Mouse (Mus musculus) hindbrain, postnatal 0 days (tissue): ENCODE measurements around the gene Gm20388. TPM values are rescaled to one million over a fixed set of nuclear protein-coding genes. Genes with fewer than 3 reads are reported as not detected.

Experiments used
- ATAC-seq: fragments of 200-750 bp; cut with Nextera tagmentation; 2 replicates; pipeline ENCODE4 v1.8.0; 2017; ENCODE audit warnings: mild to moderate bottlenecking, moderate TSS enrichment, moderate library complexity
- DNase-seq: peaks from one replicate; pipeline ENCODE4 v3.0.0-alpha.2; 2015; ENCODE audit warnings: low spot score
- H3K27ac ChIP-seq: fragments of 300-500 bp; sonication (generic); 2 replicates; pipeline ENCODE4 v1.5.1; 2014; ENCODE audit warnings: mild to moderate bottlenecking
- H3K27me3 ChIP-seq: fragments of 300-500 bp; sonication (generic); 2 replicates; pipeline ENCODE4 v1.6.1; 2014; ENCODE audit warnings: low read length, mixed read lengths; ENCODE audit not compliant: insufficient read depth
- H3K36me3 ChIP-seq: fragments of 300-500 bp; sonication (generic); 2 replicates; pipeline ENCODE4 v1.6.1; 2014; ENCODE audit warnings: low read length, mixed read lengths; ENCODE audit not compliant: insufficient read depth
- H3K4me1 ChIP-seq: fragments of 300-500 bp; sonication (generic); 2 replicates; pipeline ENCODE4 v1.6.1; 2014; ENCODE audit warnings: antibody characterized with exemption, low read length, mixed read lengths; ENCODE audit not compliant: insufficient read depth
- H3K4me2 ChIP-seq: fragments of 300-500 bp; sonication (generic); 2 replicates; pipeline ENCODE4 v1.6.1; 2014; ENCODE audit warnings: low read depth, mild to moderate bottlenecking, low read length, moderate library complexity, mixed read lengths
- H3K4me3 ChIP-seq: fragments of 300-500 bp; sonication (generic); 2 replicates; pipeline ENCODE4 v1.5.1; 2014; ENCODE audit warnings: low read length
- H3K9ac ChIP-seq: fragments of 300-500 bp; sonication (generic); replicated peaks from 2 replicates; pipeline ENCODE4 v1.6.1; 2014; ENCODE audit warnings: mild to moderate bottlenecking, low read length, moderate library complexity, mixed read lengths
- H3K9me3 ChIP-seq: fragments of 300-500 bp; sonication (generic); 2 replicates; pipeline ENCODE4 v1.6.1; 2016; ENCODE audit warnings: low read length, mixed read lengths
- CTCF ChIP-seq: IDR thresholded peaks from 2 replicates; pipeline ENCODE4 v1.5.1; 2016; ENCODE audit warnings: antibody characterized with exemption, control low read depth, low read depth
- WGBS: fragments of 180-500 bp; shearing (Covaris S2); extraction: QIAGEN DNeasy Blood & Tissue Kit; methylation state at CpG from one replicate; pipeline ENCODE4 v1.1.7; 2014; 5-methylcytosine and 5-hydroxymethylcytosine counted together
- polyA plus RNA-seq: library from polyadenylated mRNA; unstranded; fragments of >200 nt; fragmentation: Nextera tagmentation; extraction: Ambion mirVana; gene quantifications from 2 replicates; pipeline ENCODE4 v1.2.1, GENCODE M21; 2015
- total RNA-seq: library from RNA; depleted of rRNA; stranded (reverse); fragments of >200 nt; gene quantifications from 2 replicates; pipeline ENCODE4 v1.2.3, GENCODE M21; 2014

Gene Gm20388
- total and polyA plus RNA-seq, 2 experiments from 2014 or later, result 71.3 TPM; not detected in 1

DNA sequence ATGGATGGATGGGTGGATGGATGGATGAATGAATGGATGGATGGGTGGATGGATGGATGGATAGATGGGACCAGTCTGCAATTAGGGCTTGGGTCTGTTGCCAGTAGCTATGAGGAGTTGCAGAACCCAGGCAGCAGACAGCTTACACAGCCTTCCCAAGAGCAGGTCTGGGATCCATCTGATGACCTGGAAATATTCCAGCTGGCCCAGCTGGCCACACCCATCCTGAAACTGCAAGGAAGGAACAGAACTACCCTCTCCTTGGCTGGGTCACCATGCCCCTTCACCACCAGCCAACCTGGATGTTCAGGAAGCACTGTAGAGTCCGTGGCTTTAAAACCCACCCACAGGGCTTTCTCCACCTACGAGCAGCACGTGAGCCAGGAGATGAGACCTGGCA is 2240.9 kb downstream of the Gm20388 start:
- Histone ChIP-seq H3K27ac (no peak overlapping the region), H3K4me1 (0 out of 2 replicates have a peak, but pooled peaks cover 5% of the 10 kb centered on the region), H3K36me3 (no peaks in the 10 kb centered on the region), H3K9me3 (no peaks in the 10 kb centered on the region), H3K4me3 (no peak overlapping the region), H3K4me2 (no peak overlapping the region), H3K9ac (no peak overlapping the region), H3K27me3 (no peaks in the 10 kb centered on the region)
- DNase-seq (no peak), ATAC-seq (no peak)
- WGBS, result 87% methylated on average over 3 of the region's 3 CpGs
- no peak for TF ChIP-seq CTCF

DNA sequence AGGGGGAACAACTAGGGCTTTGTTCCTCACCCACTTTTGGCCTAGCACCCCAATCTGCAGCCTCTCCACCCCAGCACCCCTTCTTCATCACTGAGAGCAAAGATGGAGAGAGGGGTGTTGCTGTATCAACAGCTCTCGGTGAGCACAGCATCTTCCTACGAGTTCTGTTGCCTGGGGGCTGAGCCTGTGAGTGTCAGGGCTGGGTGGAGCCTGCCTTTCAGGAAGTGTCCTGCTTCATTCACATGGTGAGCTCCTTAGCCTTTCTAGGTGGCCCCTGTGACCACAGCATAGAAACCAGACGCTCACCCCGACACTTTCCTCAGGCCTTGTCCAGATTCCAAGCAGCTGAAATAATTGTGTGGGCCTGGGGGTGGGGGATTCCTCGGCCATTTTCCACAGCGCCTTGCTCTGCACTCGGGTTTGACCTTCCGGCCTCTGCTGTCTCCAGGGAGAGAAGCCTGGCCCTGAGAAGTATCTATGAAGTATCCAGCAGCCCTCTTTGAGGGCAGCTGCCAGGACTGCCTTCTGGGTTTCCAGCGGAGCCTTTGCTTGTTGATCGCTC is 2244.5 kb downstream of the Gm20388 start:
- Histone ChIP-seq H3K4me2 (no peak overlapping the region), H3K9me3 (no peaks in the 10 kb centered on the region), H3K27ac (no peak overlapping the region), H3K9ac (no peak overlapping the region), H3K36me3 (no peaks in the 10 kb centered on the region), H3K4me3 (no peak overlapping the region), H3K4me1 (no peaks in the 10 kb centered on the region), H3K27me3 (no peaks in the 10 kb centered on the region)
- 25% methylated on average over 10 of the region's 10 CpGs for WGBS
- no peak for ATAC-seq
- DNase-seq, result peak; percentile 2
- no peak for TF ChIP-seq CTCF

DNA sequence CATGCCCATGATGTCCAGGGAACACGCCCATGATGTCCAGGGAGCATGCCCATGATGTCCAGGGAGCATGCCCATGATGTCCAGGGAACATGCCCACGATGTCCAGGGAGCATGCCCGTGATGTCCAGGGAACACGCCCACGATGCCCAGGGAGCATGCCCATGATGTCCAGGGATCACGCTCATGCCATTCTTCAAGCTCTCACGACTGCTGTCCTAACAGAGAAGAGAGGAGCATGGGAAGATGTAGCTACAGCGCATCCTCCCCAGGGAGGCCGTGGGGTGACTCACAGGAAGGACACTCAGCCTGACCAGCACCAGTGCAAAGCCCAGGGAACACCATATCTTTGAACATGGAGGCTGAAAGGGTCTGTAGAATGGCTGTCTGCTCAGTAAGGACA is 2245.3 kb downstream of the Gm20388 start:
- H3K27me3 ChIP-seq, result no peaks in the 10 kb centered on the region
- 90% methylated on average over 9 of the region's 9 CpGs for WGBS
- no peaks in the 10 kb centered on the region for H3K36me3 ChIP-seq
- ATAC-seq, result no peak
- H3K4me3 ChIP-seq, result no peak overlapping the region
- no peak for TF ChIP-seq CTCF
- no peaks in the 10 kb centered on the region for H3K4me1 ChIP-seq
- H3K9me3 ChIP-seq, result no peaks in the 10 kb centered on the region
- H3K4me2 ChIP-seq, result no peak overlapping the region
- DNase-seq, result no peak
- no peak overlapping the region for H3K9ac ChIP-seq
- no peak overlapping the region for H3K27ac ChIP-seq

DNA sequence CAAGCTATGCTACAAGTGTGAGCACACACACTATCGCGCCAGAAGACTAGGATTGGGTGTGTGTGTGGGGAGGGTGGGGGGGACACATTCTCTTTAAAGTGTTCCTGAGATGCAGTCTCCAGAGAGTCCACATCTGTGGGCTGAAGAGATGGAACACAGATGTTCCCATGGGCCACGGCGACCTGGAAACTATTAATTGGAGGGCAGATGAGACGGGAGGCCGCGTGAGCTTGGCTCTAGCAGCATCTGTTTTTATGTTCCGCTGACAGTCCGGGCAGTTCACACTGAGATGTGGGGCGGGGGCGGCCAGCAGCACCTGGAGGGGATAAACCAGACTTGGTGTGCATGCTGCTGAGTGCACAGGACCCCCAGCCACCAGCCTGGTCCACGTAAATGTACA is 2247.0 kb downstream of the Gm20388 start:
- Histone ChIP-seq H3K4me3 (no peak overlapping the region), H3K4me2 (no peak overlapping the region), H3K36me3 (no peaks in the 10 kb centered on the region), H3K27ac (no peak overlapping the region), H3K9me3 (no peaks in the 10 kb centered on the region), H3K9ac (no peak overlapping the region), H3K4me1 (no peaks in the 10 kb centered on the region), H3K27me3 (no peaks in the 10 kb centered on the region)
- DNase-seq (no peak), ATAC-seq (no peak)
- TF ChIP-seq CTCF, result no peak
- 74% methylated on average over 12 of the region's 12 CpGs for WGBS

DNA sequence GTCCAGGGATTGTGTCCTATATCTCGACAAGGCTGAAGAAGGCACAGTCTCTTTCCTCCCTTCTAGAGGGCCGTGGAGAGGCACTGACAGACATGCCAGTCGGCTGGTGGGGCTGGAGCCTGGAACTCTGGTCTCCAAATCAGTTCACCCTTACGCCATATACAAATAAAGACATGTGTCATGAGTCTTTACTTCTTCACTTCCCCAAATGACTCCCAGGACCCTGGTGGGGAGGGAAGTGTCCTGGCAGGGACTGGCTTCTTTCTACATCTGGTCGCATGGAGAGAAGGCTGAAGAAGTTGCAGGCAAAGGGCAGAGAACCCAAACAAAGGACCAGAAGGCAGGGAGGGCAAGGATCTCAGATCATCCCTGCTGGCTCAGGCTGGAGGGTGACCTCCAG is 2249.5 kb downstream of the Gm20388 start:
- H3K27me3 ChIP-seq, result no peaks in the 10 kb centered on the region
- ATAC-seq (no peak), DNase-seq (no peak)
- H3K9me3 ChIP-seq, result no peaks in the 10 kb centered on the region
- no peak overlapping the region for H3K4me3 ChIP-seq
- H3K4me1 ChIP-seq, result no peaks in the 10 kb centered on the region
- no peak for TF ChIP-seq CTCF
- H3K9ac ChIP-seq, result no peak overlapping the region
- 87% methylated on average over 5 of the region's 5 CpGs for WGBS
- no peaks in the 10 kb centered on the region for H3K36me3 ChIP-seq
- no peak overlapping the region for H3K4me2 ChIP-seq
- no peak overlapping the region for H3K27ac ChIP-seq

DNA sequence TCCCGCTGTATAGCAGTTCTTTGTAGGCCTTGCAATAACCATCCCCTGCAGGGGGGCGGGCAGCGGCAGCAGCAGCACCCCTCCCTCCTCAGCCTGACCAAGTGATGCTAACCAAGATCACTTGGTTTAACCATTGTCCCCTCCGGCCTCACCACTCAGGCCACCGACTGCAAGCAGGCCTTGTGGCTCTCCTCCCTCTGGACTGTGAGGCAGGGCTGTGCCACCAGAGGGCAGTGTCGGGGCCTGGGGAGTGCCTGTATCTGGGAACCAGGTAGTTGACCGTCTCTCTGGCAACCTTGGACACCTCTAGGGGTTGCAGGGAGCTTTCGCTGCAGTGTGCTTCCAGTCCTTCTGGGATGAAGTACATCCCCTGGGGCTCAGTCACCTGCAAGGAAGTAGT is 2252.4 kb downstream of the Gm20388 start:
- ATAC-seq (no peak), DNase-seq (peak; percentile 68)
- H3K36me3 ChIP-seq, result no peaks in the 10 kb centered on the region
- H3K4me2 ChIP-seq, result no peak overlapping the region
- no peaks in the 10 kb centered on the region for H3K9me3 ChIP-seq
- no peaks in the 10 kb centered on the region for H3K27me3 ChIP-seq
- no peak overlapping the region for H3K27ac ChIP-seq
- H3K4me1 ChIP-seq, result no peaks in the 10 kb centered on the region
- no peak overlapping the region for H3K9ac ChIP-seq
- WGBS, result 33% methylated on average over 8 of the region's 8 CpGs
- no peak overlapping the region for H3K4me3 ChIP-seq
- TF ChIP-seq CTCF, result peak; percentile 87

DNA sequence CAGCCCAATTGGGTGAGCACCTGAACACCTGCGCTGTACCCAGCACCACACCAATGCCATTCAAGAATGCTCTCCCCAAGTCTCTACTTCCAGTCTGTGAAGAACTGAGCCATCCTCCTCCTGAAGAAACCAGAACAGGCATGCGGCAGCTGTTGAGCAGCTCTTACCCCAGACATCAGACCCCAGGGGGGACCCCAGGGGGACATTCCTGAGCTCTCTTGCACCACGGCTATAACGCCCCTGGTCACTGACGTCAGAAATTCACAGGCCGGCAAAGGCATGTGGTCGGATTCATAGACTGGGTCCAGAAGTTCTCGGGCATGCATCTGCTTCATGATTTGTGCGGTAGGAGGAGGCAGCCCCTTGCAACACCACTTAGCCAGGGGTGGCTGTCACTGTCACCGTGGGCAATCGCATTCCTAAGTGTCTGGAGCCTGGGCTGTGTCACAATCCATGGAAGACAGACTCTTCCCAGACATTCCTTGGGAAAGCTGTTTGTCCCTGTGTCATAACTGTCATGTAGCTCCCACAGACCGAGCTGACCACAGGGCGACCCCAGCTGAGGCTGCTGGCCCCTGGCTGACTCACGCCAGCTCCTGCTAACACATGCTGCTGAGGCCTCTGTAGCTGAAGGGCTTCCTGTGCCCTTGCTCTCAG is 2256.7 kb downstream of the Gm20388 start:
- no peak for DNase-seq
- Histone ChIP-seq H3K9me3 (no peaks in the 10 kb centered on the region), H3K27me3 (no peaks in the 10 kb centered on the region), H3K4me2 (no peak overlapping the region), H3K36me3 (no peaks in the 10 kb centered on the region), H3K9ac (no peak overlapping the region), H3K27ac (no peak overlapping the region), H3K4me1 (no peaks in the 10 kb centered on the region), H3K4me3 (no peak overlapping the region)
- no peak for TF ChIP-seq CTCF
- ATAC-seq, result no peak
- 66% methylated on average over 14 of the region's 14 CpGs for WGBS
